In the genomic region with DNA sequence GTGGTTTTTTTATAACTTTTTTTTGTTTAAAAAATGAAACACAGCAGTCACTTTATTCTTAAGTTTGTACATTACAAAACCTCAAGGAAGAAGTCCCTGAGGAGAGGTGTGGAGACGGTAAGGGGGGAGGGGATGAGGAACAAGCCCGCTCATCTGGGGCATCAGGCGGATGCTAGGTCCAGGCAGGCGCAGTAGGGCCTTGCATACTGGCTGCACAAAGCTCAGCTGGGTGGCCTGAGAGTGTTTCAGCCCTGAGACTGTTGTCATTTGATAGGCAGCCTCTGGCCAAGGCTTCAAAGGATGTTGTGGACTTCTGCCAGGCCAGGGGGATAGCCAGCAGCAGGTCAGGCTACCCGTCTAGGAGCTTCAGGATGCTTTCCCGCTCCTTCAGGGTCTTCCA, we compare ENCODE assay signal across 27 mouse cellular contexts.
"Had no signal": no experiment of that assay in that cellular context is flagged by ENCODE, and none has a peak within 500 bp of the region (broad histone marks: within the 10 kb centered on the region; RNA-seq: fewer than 3 reads in every experiment).

No protein-coding gene starts in this region.

- H3K4me3 ChIP-seq: gastrocnemius, adult 2 months; heart, embryonic 10.5 days; heart, embryonic 13.5 days; heart, embryonic 15.5 days; hindbrain, embryonic 13.5 days; hindbrain, embryonic 15.5 days; kidney, embryonic 15.5 days; left cerebral cortex, adult 2 months; limb, embryonic 13.5 days; limb, embryonic 15.5 days; liver, embryonic 12.5 days had no signal

- H3K4me2 ChIP-seq: heart, embryonic 13.5 days; heart, embryonic 15.5 days; hindbrain, embryonic 13.5 days; hindbrain, embryonic 15.5 days; kidney, embryonic 15.5 days; limb, embryonic 13.5 days; limb, embryonic 15.5 days; liver, embryonic 12.5 days had no signal

- H3K9me3 ChIP-seq: heart, embryonic 10.5 days; heart, embryonic 13.5 days; heart, embryonic 15.5 days; hindbrain, embryonic 13.5 days; hindbrain, embryonic 15.5 days; kidney, embryonic 15.5 days; limb, embryonic 13.5 days; limb, embryonic 15.5 days; liver, embryonic 12.5 days had no signal

- H3K4me1 ChIP-seq: heart, embryonic 10.5 days; heart, embryonic 13.5 days; heart, embryonic 15.5 days; hindbrain, embryonic 13.5 days; hindbrain, embryonic 15.5 days; kidney, embryonic 15.5 days; limb, embryonic 13.5 days; limb, embryonic 15.5 days had no signal

- DNase-seq: gastrocnemius, adult 2 months; gastrocnemius, postnatal 10 days; gastrocnemius, postnatal 36 days; heart, adult 18-20 months; heart, postnatal 14 days; heart, postnatal 36 days; kidney, adult 11 months; kidney, adult 2 months; kidney, adult 9 months; kidney, postnatal 14 days; kidney, postnatal 36 days; layer of hippocampus, adult 9-11 months; left cerebral cortex, postnatal 4 days had no signal

- ATAC-seq: hindbrain, postnatal 0 days; intestine, embryonic 16.5 days; liver, embryonic 12.5 days had no signal

- H3K9ac ChIP-seq: heart, embryonic 13.5 days; heart, embryonic 15.5 days; hindbrain, embryonic 13.5 days; hindbrain, embryonic 15.5 days; kidney, embryonic 15.5 days; limb, embryonic 13.5 days; limb, embryonic 15.5 days; liver, embryonic 12.5 days; liver, embryonic 14.5 days had no signal

- H3K27ac ChIP-seq: gastrocnemius, adult 2 months; heart, embryonic 10.5 days; heart, embryonic 13.5 days; heart, embryonic 15.5 days; hindbrain, embryonic 13.5 days; hindbrain, embryonic 15.5 days; hindbrain, postnatal 0 days; kidney, postnatal 0 days; left cerebral cortex, adult 2 months; limb, embryonic 13.5 days; limb, embryonic 15.5 days; liver, embryonic 12.5 days; liver, embryonic 14.5 days had no signal

- H3K27me3 ChIP-seq: heart, embryonic 13.5 days; heart, embryonic 15.5 days; hindbrain, embryonic 13.5 days; hindbrain, embryonic 15.5 days; kidney, embryonic 15.5 days; limb, embryonic 13.5 days; limb, embryonic 15.5 days; liver, embryonic 12.5 days had no signal
